10 mouse cellular contexts compared by ENCODE assay signal in genomic region chr2:157338663-157339062, GRCm38 (mm10). TPM values are rescaled to one million over a fixed set of nuclear protein-coding genes. Genes with fewer than 3 reads are reported as not detected.
A peak's percentile ranks its signal among the peaks of the same experiment; 100 is the strongest.
DNase-seq lines count a peak whose midpoint lies in the region; ATAC-seq and TF ChIP-seq lines count a peak whose summit lies in the region.
"Had no signal": no experiment of that assay in that cellular context is flagged by ENCODE, and none has a peak within 500 bp of the region (broad histone marks: within the 10 kb centered on the region; RNA-seq: fewer than 3 reads in every experiment).

No protein-coding gene starts in this region.

- H3K4me3 ChIP-seq in kidney, embryonic 15.5 days (replicated peaks) = no peak overlapping the region
- no peak overlapping the region for H3K4me3 ChIP-seq in bone marrow macrophage, adult 2 months (ENCODE audit: insufficient read depth, low read length)
- no peak overlapping the region for H3K4me3 ChIP-seq in hindbrain, embryonic 15.5 days
- H3K4me3 ChIP-seq in limb, embryonic 11.5 days (ENCODE audit: low read depth, low read length) = no peak overlapping the region
- H3K4me3 ChIP-seq: embryonic facial prominence, embryonic 15.5 days had no signal

- H3K4me2 ChIP-seq in kidney, embryonic 15.5 days = no peak overlapping the region
- H3K4me2 ChIP-seq in hindbrain, embryonic 15.5 days = no peak overlapping the region
- H3K4me2 ChIP-seq in limb, embryonic 11.5 days (ENCODE audit: low read depth, severe bottlenecking) = no peak overlapping the region
- H3K4me2 ChIP-seq: embryonic facial prominence, embryonic 15.5 days had no signal

- TF ChIP-seq POLR2A in bone marrow macrophage, adult 2 months (IDR thresholded peaks at IDR 0.05; ENCODE audit: borderline replicate concordance, low read depth, low read length) = no peak

- TF ChIP-seq CTCF in bone marrow macrophage, adult 2 months (IDR thresholded peaks at IDR 0.05; ENCODE audit: low read depth, low read length) = peak; percentile 48; the same call in 1 of the 2 replicates

- DNase-seq in kidney, adult 11 months = peak; percentile 35
- peak; percentile 49 for DNase-seq in fibroblast of lung, adult 2 months (ENCODE audit: low read depth)
- DNase-seq in limb, embryonic 11.5 days (ENCODE audit: low spot score) = peak; percentile 78
- DNase-seq in naive thymus-derived CD4-positive, alpha-beta T cell, adult 2 months (ENCODE audit: low read depth) = peak; percentile 74
- DNase-seq in thymus, postnatal 0 days (ENCODE audit: low spot score) = peak; percentile 73

- H3K36me3 ChIP-seq in kidney, embryonic 15.5 days = no peaks in the 10 kb centered on the region
- no peaks in the 10 kb centered on the region for H3K36me3 ChIP-seq in hindbrain, embryonic 15.5 days
- H3K36me3 ChIP-seq in limb, embryonic 11.5 days (ENCODE audit: control insufficient read depth, insufficient read depth, low read length) = no peaks in the 10 kb centered on the region
- H3K36me3 ChIP-seq: embryonic facial prominence, embryonic 15.5 days had no signal

- no peak for ATAC-seq in kidney, embryonic 15.5 days (replicated peaks; ENCODE audit: low FRiP score)
- ATAC-seq in hindbrain, embryonic 15.5 days (ENCODE audit: low FRiP score, low read depth) = no peak
- ATAC-seq in limb, embryonic 11.5 days (ENCODE audit: insufficient number of reproducible peaks, low FRiP score, low TSS enrichment, low read depth) = no peak

- no peak overlapping the region for H3K9ac ChIP-seq in kidney, embryonic 15.5 days
- H3K9ac ChIP-seq in hindbrain, embryonic 15.5 days = no peak overlapping the region
- H3K9ac ChIP-seq in limb, embryonic 11.5 days (ENCODE audit: low read length) = no peak overlapping the region
- H3K9ac ChIP-seq: embryonic facial prominence, embryonic 15.5 days had no signal

- WGBS in kidney, embryonic 15.5 days = 35% methylated on average over 5 of the region's 5 CpGs
- WGBS in hindbrain, embryonic 15.5 days = 26% methylated on average over 5 of the region's 5 CpGs
- 40% methylated on average over 5 of the region's 5 CpGs for WGBS in limb, embryonic 11.5 days

- H3K9me3 ChIP-seq in kidney, embryonic 15.5 days (replicated peaks) = no peaks in the 10 kb centered on the region
- H3K9me3 ChIP-seq in hindbrain, embryonic 15.5 days = no peaks in the 10 kb centered on the region
- no peaks in the 10 kb centered on the region for H3K9me3 ChIP-seq in limb, embryonic 11.5 days (ENCODE audit: control insufficient read depth, low read length)
- H3K9me3 ChIP-seq: embryonic facial prominence, embryonic 15.5 days had no signal

- no peak overlapping the region for H3K27ac ChIP-seq in kidney, embryonic 15.5 days
- no peak overlapping the region for H3K27ac ChIP-seq in bone marrow macrophage, adult 2 months (ENCODE audit: insufficient read depth, low read depth, low read length)
- 0 out of 2 replicates have a peak overlapping the region, but pooled peaks have one; percentile 35 for H3K27ac ChIP-seq in hindbrain, embryonic 15.5 days (replicated peaks)
- H3K27ac ChIP-seq in limb, embryonic 11.5 days (replicated peaks; ENCODE audit: low read depth, low read length) = no peak overlapping the region
- H3K27ac ChIP-seq: embryonic facial prominence, embryonic 15.5 days had no signal

- H3K4me1 ChIP-seq in kidney, embryonic 15.5 days = peaks cover 21% of the 10 kb centered on the region
- peaks cover 2% of the 10 kb centered on the region; the same call in 1 of the 2 replicates for H3K4me1 ChIP-seq in bone marrow macrophage, adult 2 months (ENCODE audit: control insufficient read depth, insufficient read depth, low read length)
- peaks cover 40% of the 10 kb centered on the region for H3K4me1 ChIP-seq in hindbrain, embryonic 15.5 days (replicated peaks)
- peaks cover 6% of the 10 kb centered on the region; the same call in 1 of the 2 replicates for H3K4me1 ChIP-seq in limb, embryonic 11.5 days (ENCODE audit: control insufficient read depth, insufficient read depth, low read length)
- H3K4me1 ChIP-seq: embryonic facial prominence, embryonic 15.5 days had no signal

- no peaks in the 10 kb centered on the region for H3K27me3 ChIP-seq in kidney, embryonic 15.5 days
- no peaks in the 10 kb centered on the region for H3K27me3 ChIP-seq in hindbrain, embryonic 15.5 days
- no peaks in the 10 kb centered on the region for H3K27me3 ChIP-seq in limb, embryonic 11.5 days (ENCODE audit: control insufficient read depth, insufficient read depth, low read length)
- H3K27me3 ChIP-seq: embryonic facial prominence, embryonic 15.5 days had no signal

RNA-seq across cellular contexts. Expression of gene Ghrh, which starts 8.6 kb away (rescaled TPM):
- polyA plus RNA-seq in kidney, embryonic 15.5 days (2015; fragmentation: Nextera tagmentation; extraction: Ambion mirVana) = 0.35 TPM in 1 of 2 replicates, not detected in the other
- not detected in 2 replicates for polyA plus RNA-seq in bone marrow macrophage, adult 2 months (2012; ENCODE audit: insufficient read depth, insufficient read length, missing spikeins)
- 1.2 and 1.3 TPM in 2 replicates for polyA plus RNA-seq in hindbrain, embryonic 15.5 days (2015; fragmentation: Nextera tagmentation; extraction: Ambion mirVana)
- polyA plus RNA-seq in limb, embryonic 11.5 days (2014; fragmentation: Nextera tagmentation; extraction: Ambion mirVana) = not detected in 2 replicates
- 0.72 TPM in 1 of 2 replicates, not detected in the other for polyA plus RNA-seq in thymus, postnatal 0 days (2015; fragmentation: Nextera tagmentation; extraction: Ambion mirVana)
- polyA plus RNA-seq: embryonic facial prominence, embryonic 15.5 days; neural tube, embryonic 14.5 days had no signal

RNA-seq across cellular contexts. Expression of gene Manbal, which starts 28.7 kb away (rescaled TPM):
- 71.7 and 81.2 TPM in 2 replicates for polyA plus RNA-seq in kidney, embryonic 15.5 days (2015; fragmentation: Nextera tagmentation; extraction: Ambion mirVana)
- 32.7 and 33.5 TPM in 2 replicates for polyA plus RNA-seq in bone marrow macrophage, adult 2 months (2012; ENCODE audit: insufficient read depth, insufficient read length, missing spikeins)
- 102 and 114 TPM in 2 replicates for polyA plus RNA-seq in hindbrain, embryonic 15.5 days (2015; fragmentation: Nextera tagmentation; extraction: Ambion mirVana)
- 38.1 and 38.3 TPM in 2 replicates for polyA plus RNA-seq in limb, embryonic 11.5 days (2014; fragmentation: Nextera tagmentation; extraction: Ambion mirVana)
- 63.8 and 73.4 TPM in 2 replicates for polyA plus RNA-seq in thymus, postnatal 0 days (2015; fragmentation: Nextera tagmentation; extraction: Ambion mirVana)

RNA-seq across cellular contexts. Expression of gene Mroh8, which starts 59.3 kb away (rescaled TPM):
- 0.47 and 0.59 TPM in 2 replicates for polyA plus RNA-seq in kidney, embryonic 15.5 days (2015; fragmentation: Nextera tagmentation; extraction: Ambion mirVana)
- polyA plus RNA-seq in bone marrow macrophage, adult 2 months (2012; ENCODE audit: insufficient read depth, insufficient read length, missing spikeins) = not detected in 2 replicates
- polyA plus RNA-seq in hindbrain, embryonic 15.5 days (2015; fragmentation: Nextera tagmentation; extraction: Ambion mirVana) = 0.36 and 0.75 TPM in 2 replicates
- 0.34 and 0.39 TPM in 2 replicates for polyA plus RNA-seq in limb, embryonic 11.5 days (2014; fragmentation: Nextera tagmentation; extraction: Ambion mirVana)
- polyA plus RNA-seq in thymus, postnatal 0 days (2015; fragmentation: Nextera tagmentation; extraction: Ambion mirVana) = 0.36 and 0.49 TPM in 2 replicates

RNA-seq across cellular contexts. Expression of gene Rpn2, which starts 59.8 kb away (rescaled TPM):
- polyA plus RNA-seq in kidney, embryonic 15.5 days (2015; fragmentation: Nextera tagmentation; extraction: Ambion mirVana) = 311 and 322 TPM in 2 replicates
- polyA plus RNA-seq in bone marrow macrophage, adult 2 months (2012; ENCODE audit: insufficient read depth, insufficient read length, missing spikeins) = 175 and 184 TPM in 2 replicates
- polyA plus RNA-seq in hindbrain, embryonic 15.5 days (2015; fragmentation: Nextera tagmentation; extraction: Ambion mirVana) = 222 and 223 TPM in 2 replicates
- polyA plus RNA-seq in limb, embryonic 11.5 days (2014; fragmentation: Nextera tagmentation; extraction: Ambion mirVana) = 269 TPM in 2 replicates
- polyA plus RNA-seq in thymus, postnatal 0 days (2015; fragmentation: Nextera tagmentation; extraction: Ambion mirVana) = 160 and 169 TPM in 2 replicates
